ENCODE assay signal across 46 mouse cellular contexts in genomic region chr13:41228060-41228459, GRCm38 (mm10). TPM values are rescaled to one million over a fixed set of nuclear protein-coding genes. Genes with fewer than 3 reads are reported as not detected.
"Had no signal": no experiment of that assay in that cellular context is flagged by ENCODE, and none has a peak within 500 bp of the region (broad histone marks: within the 10 kb centered on the region; RNA-seq: fewer than 3 reads in every experiment).

No protein-coding gene starts in this region.

- H3K4me1 ChIP-seq: limb, embryonic 10.5 days; limb, embryonic 12.5 days; limb, embryonic 13.5 days; limb, embryonic 15.5 days; liver, embryonic 12.5 days; liver, embryonic 13.5 days; liver, embryonic 15.5 days; lung, embryonic 15.5 days; megakaryocyte, embryonic 14.5 days; midbrain, embryonic 10.5 days; midbrain, embryonic 12.5 days; midbrain, embryonic 13.5 days; midbrain, embryonic 15.5 days; neural tube, embryonic 12.5 days had no signal

- H3K36me3 ChIP-seq: limb, embryonic 10.5 days; limb, embryonic 12.5 days; limb, embryonic 13.5 days; limb, embryonic 15.5 days; liver, embryonic 12.5 days; liver, embryonic 13.5 days; liver, embryonic 15.5 days; lung, embryonic 15.5 days; midbrain, embryonic 10.5 days; midbrain, embryonic 12.5 days; midbrain, embryonic 13.5 days; midbrain, embryonic 15.5 days; neural tube, embryonic 12.5 days had no signal

- ATAC-seq: liver, embryonic 12.5 days; lung, postnatal 0 days; midbrain, embryonic 13.5 days; midbrain, embryonic 15.5 days; midbrain, embryonic 16.5 days had no signal

- H3K4me3 ChIP-seq: left cerebral cortex, adult 2 months; limb, embryonic 10.5 days; limb, embryonic 12.5 days; limb, embryonic 13.5 days; limb, embryonic 15.5 days; liver, embryonic 12.5 days; liver, embryonic 13.5 days; liver, embryonic 15.5 days; lung, embryonic 15.5 days; megakaryocyte, embryonic 14.5 days; midbrain, embryonic 10.5 days; midbrain, embryonic 12.5 days; midbrain, embryonic 13.5 days; midbrain, embryonic 15.5 days; myocyte; neural tube, embryonic 12.5 days had no signal

- H3K4me2 ChIP-seq: limb, embryonic 12.5 days; limb, embryonic 13.5 days; limb, embryonic 15.5 days; liver, embryonic 12.5 days; liver, embryonic 13.5 days; liver, embryonic 15.5 days; lung, embryonic 14.5 days; lung, embryonic 15.5 days; midbrain, embryonic 11.5 days; midbrain, embryonic 12.5 days; midbrain, embryonic 13.5 days; midbrain, embryonic 15.5 days; neural tube, embryonic 12.5 days had no signal

- DNase-seq: left cerebral cortex, postnatal 4 days; liver, embryonic 13.5 days; lung, adult 18-20 months; lung, adult 2 months; lung, embryonic 14.5 days; lung, postnatal 10 days; lung, postnatal 14 days; lung, postnatal 36 days; lung, postnatal 4 days; midbrain, embryonic 14.5 days had no signal

- H3K27me3 ChIP-seq: limb, embryonic 12.5 days; limb, embryonic 13.5 days; limb, embryonic 15.5 days; liver, embryonic 12.5 days; liver, embryonic 13.5 days; liver, embryonic 15.5 days; lung, embryonic 15.5 days; midbrain, embryonic 12.5 days; midbrain, embryonic 13.5 days; midbrain, embryonic 15.5 days; neural tube, embryonic 12.5 days had no signal

- H3K27ac ChIP-seq: left cerebral cortex, adult 2 months; limb, embryonic 10.5 days; limb, embryonic 12.5 days; limb, embryonic 13.5 days; limb, embryonic 15.5 days; liver, embryonic 12.5 days; liver, embryonic 13.5 days; liver, embryonic 14.5 days; liver, embryonic 15.5 days; lung, embryonic 15.5 days; macrophage; midbrain, embryonic 10.5 days; midbrain, embryonic 12.5 days; midbrain, embryonic 13.5 days; midbrain, embryonic 15.5 days; neural tube, embryonic 12.5 days had no signal

- H3K9ac ChIP-seq: limb, embryonic 12.5 days; limb, embryonic 13.5 days; limb, embryonic 15.5 days; liver, embryonic 12.5 days; liver, embryonic 13.5 days; liver, embryonic 14.5 days; liver, embryonic 15.5 days; lung, embryonic 14.5 days; lung, embryonic 15.5 days; midbrain, embryonic 12.5 days; midbrain, embryonic 13.5 days; midbrain, embryonic 15.5 days; neural tube, embryonic 12.5 days had no signal

- H3K9me3 ChIP-seq: limb, embryonic 10.5 days; limb, embryonic 12.5 days; limb, embryonic 15.5 days; liver, embryonic 12.5 days; liver, embryonic 13.5 days; liver, embryonic 15.5 days; lung, embryonic 15.5 days; midbrain, embryonic 13.5 days; midbrain, embryonic 15.5 days had no signal

RNA-seq across cellular contexts. Expression of gene Elovl2, which starts 7.9 kb away (rescaled TPM):
- total RNA-seq: megakaryocyte, adult 5-6 weeks; megakaryocyte-erythroid progenitor cell, adult 5-6 weeks; monocyte, adult 5-6 weeks had no signal
- polyA plus RNA-seq: myocyte had no signal

RNA-seq across cellular contexts. Expression of gene Gm17364, which starts 45.7 kb away (rescaled TPM):
- total RNA-seq: left cerebral cortex, adult 18-20 months; left cerebral cortex, adult 2 months; left cerebral cortex, adult 8-10 months; left cerebral cortex, postnatal 10 days; left cerebral cortex, postnatal 14 days; left cerebral cortex, postnatal 25 days; left cerebral cortex, postnatal 36 days; left cerebral cortex, postnatal 4 days; megakaryocyte progenitor cell, adult 5-6 weeks; megakaryocyte, adult 5-6 weeks; megakaryocyte-erythroid progenitor cell, adult 5-6 weeks; midbrain, postnatal 0 days; monocyte, adult 5-6 weeks had no signal
- polyA plus RNA-seq: limb, embryonic 10.5 days; limb, embryonic 11.5 days; limb, embryonic 12.5 days; limb, embryonic 13.5 days; limb, embryonic 14.5 days; limb, embryonic 15.5 days; liver, embryonic 12.5 days; liver, embryonic 13.5 days; liver, embryonic 14.5 days; liver, embryonic 15.5 days; liver, embryonic 16.5 days; lung, adult 2 months; lung, embryonic 14.5 days; lung, embryonic 15.5 days; lung, embryonic 16.5 days; lung, postnatal 0 days; macrophage; midbrain, embryonic 10.5 days; midbrain, embryonic 11.5 days; midbrain, embryonic 12.5 days; midbrain, embryonic 13.5 days; midbrain, embryonic 14.5 days; midbrain, embryonic 15.5 days; midbrain, embryonic 16.5 days; midbrain, postnatal 0 days; myocyte; neural tube, embryonic 11.5 days; neural tube, embryonic 12.5 days had no signal
